ENCODE assay signal across 8 mouse cellular contexts in genomic region chr14:34615082-34615481, GRCm38 (mm10). TPM values are rescaled to one million over a fixed set of nuclear protein-coding genes. Genes with fewer than 3 reads are reported as not detected.
A peak's percentile ranks its signal among the peaks of the same experiment; 100 is the strongest.
DNase-seq lines count a peak whose midpoint lies in the region; ATAC-seq lines count a peak whose summit lies in the region.

No protein-coding gene starts in this region.

- peak; percentile 28 for DNase-seq in CD4-positive helper T cell, adult 2 months (ENCODE audit: low read depth, low spot score)
- DNase-seq in ZHBTc4 (ENCODE audit: low read depth, low spot score) = peak; percentile 75
- DNase-seq in spleen, postnatal 36 days (ENCODE audit: low spot score in 2 of 2) = no peak
- DNase-seq in left cerebral cortex, postnatal 10 days (ENCODE audit: extremely low spot score in 1 of 2, low spot score in 2 of 2) = no peak
- no peak for DNase-seq in cerebellum, adult 18-20 months

- H3K9ac ChIP-seq in hindbrain, embryonic 16.5 days (ENCODE audit: low read depth, low read length) = 0 out of 2 replicates have a peak overlapping the region, but pooled peaks have one; percentile 8
- H3K9ac ChIP-seq in lung, embryonic 15.5 days = no peak overlapping the region
- H3K9ac ChIP-seq in stomach, embryonic 15.5 days = no peak overlapping the region

- no peaks in the 10 kb centered on the region for H3K9me3 ChIP-seq in hindbrain, embryonic 16.5 days (ENCODE audit: control insufficient read depth, low read length)
- H3K9me3 ChIP-seq in lung, embryonic 15.5 days = no peaks in the 10 kb centered on the region
- no peaks in the 10 kb centered on the region for H3K9me3 ChIP-seq in stomach, embryonic 15.5 days

- no peaks in the 10 kb centered on the region for H3K36me3 ChIP-seq in hindbrain, embryonic 16.5 days (ENCODE audit: control insufficient read depth, insufficient read depth, low read length)
- H3K36me3 ChIP-seq in lung, embryonic 15.5 days = no peaks in the 10 kb centered on the region
- H3K36me3 ChIP-seq in stomach, embryonic 15.5 days = no peaks in the 10 kb centered on the region

- peaks cover 22% of the 10 kb centered on the region for H3K27me3 ChIP-seq in hindbrain, embryonic 16.5 days (replicated peaks; ENCODE audit: control insufficient read depth, insufficient read depth, low read length)
- peaks cover 25% of the 10 kb centered on the region for H3K27me3 ChIP-seq in lung, embryonic 15.5 days
- H3K27me3 ChIP-seq in stomach, embryonic 15.5 days (replicated peaks) = no peaks in the 10 kb centered on the region

- H3K4me1 ChIP-seq in hindbrain, embryonic 16.5 days (ENCODE audit: control insufficient read depth, insufficient read depth, low read depth, low read length) = peaks cover 4% of the 10 kb centered on the region; the same call in 1 of the 2 replicates
- peaks cover 7% of the 10 kb centered on the region; the same call in 1 of the 2 replicates for H3K4me1 ChIP-seq in lung, embryonic 15.5 days
- H3K4me1 ChIP-seq in stomach, embryonic 15.5 days = 0 out of 2 replicates have a peak, but pooled peaks cover 2% of the 10 kb centered on the region

- peak overlapping the region; percentile 51 for H3K4me2 ChIP-seq in hindbrain, embryonic 16.5 days (ENCODE audit: low read length)
- peak overlapping the region; percentile 48 for H3K4me2 ChIP-seq in lung, embryonic 15.5 days
- H3K4me2 ChIP-seq in stomach, embryonic 15.5 days = peak overlapping the region; percentile 52

- H3K4me3 ChIP-seq in hindbrain, embryonic 16.5 days (ENCODE audit: low read length) = peak overlapping the region; percentile 26; the same call in 1 of the 2 replicates
- H3K4me3 ChIP-seq in lung, embryonic 15.5 days = peak overlapping the region; percentile 15
- H3K4me3 ChIP-seq in stomach, embryonic 15.5 days (replicated peaks) = peak overlapping the region; percentile 13

- WGBS in hindbrain, embryonic 16.5 days = 4% methylated on average over 13 of the region's 13 CpGs
- 2% methylated on average over 13 of the region's 13 CpGs for WGBS in lung, embryonic 15.5 days
- 3% methylated on average over 13 of the region's 13 CpGs for WGBS in stomach, embryonic 15.5 days

- intact Hi-C loops in left cerebral cortex, postnatal 10 days (cut with DNase I) = no loop called here

- ATAC-seq in hindbrain, embryonic 16.5 days = no peak
- 0 out of 2 replicates have a peak, but pooled peaks have one; percentile 26 for ATAC-seq in lung, embryonic 15.5 days (ENCODE audit: borderline replicate concordance, extremely low read depth, low FRiP score, low TSS enrichment)
- ATAC-seq in stomach, embryonic 15.5 days (ENCODE audit: insufficient read depth, low FRiP score, low read depth) = peak; percentile 40; the same call in 1 of the 2 replicates

- H3K27ac ChIP-seq in hindbrain, embryonic 16.5 days (ENCODE audit: low read depth, low read length) = no peak overlapping the region
- peak overlapping the region; percentile 31; the same call in 1 of the 2 replicates for H3K27ac ChIP-seq in lung, embryonic 15.5 days
- H3K27ac ChIP-seq in stomach, embryonic 15.5 days = peak overlapping the region; percentile 23; the same call in 1 of the 2 replicates

RNA-seq across cellular contexts. Expression of gene Opn4, which starts 15.1 kb away (rescaled TPM):
- polyA plus RNA-seq in hindbrain, embryonic 16.5 days (2015; fragmentation: Nextera tagmentation; extraction: Ambion mirVana) = 0.27 TPM in 1 of 2 replicates, not detected in the other
- 0.15 and 0.29 TPM in 2 replicates for polyA plus RNA-seq in lung, embryonic 15.5 days (2015; fragmentation: Nextera tagmentation; extraction: Ambion mirVana)
- polyA plus RNA-seq in stomach, embryonic 15.5 days (2015; fragmentation: Nextera tagmentation; extraction: Ambion mirVana) = not detected in 2 replicates
- total RNA-seq in left cerebral cortex, postnatal 10 days (2021) = not detected

RNA-seq across cellular contexts. Expression of gene Ldb3, which starts 26.6 kb away (rescaled TPM):
- 1.2 and 5.6 TPM in 2 replicates for polyA plus RNA-seq in hindbrain, embryonic 16.5 days (2015; fragmentation: Nextera tagmentation; extraction: Ambion mirVana)
- polyA plus RNA-seq in lung, embryonic 15.5 days (2015; fragmentation: Nextera tagmentation; extraction: Ambion mirVana) = 8.3 and 9.5 TPM in 2 replicates
- polyA plus RNA-seq in stomach, embryonic 15.5 days (2015; fragmentation: Nextera tagmentation; extraction: Ambion mirVana) = 2.5 and 4.1 TPM in 2 replicates
- 1 to 10 TPM; 1.5 to 2.0 TPM for total RNA-seq in left cerebral cortex, postnatal 10 days (2021)

RNA-seq across cellular contexts. Expression of gene Wapl, which starts 58.6 kb away (rescaled TPM):
- 10.4 and 11.2 TPM in 2 replicates for polyA plus RNA-seq in hindbrain, embryonic 16.5 days (2015; fragmentation: Nextera tagmentation; extraction: Ambion mirVana)
- polyA plus RNA-seq in lung, embryonic 15.5 days (2015; fragmentation: Nextera tagmentation; extraction: Ambion mirVana) = 24.8 and 25.7 TPM in 2 replicates
- polyA plus RNA-seq in stomach, embryonic 15.5 days (2015; fragmentation: Nextera tagmentation; extraction: Ambion mirVana) = 28.5 and 28.8 TPM in 2 replicates
- total RNA-seq in left cerebral cortex, postnatal 10 days (2021) = 10 to 100 TPM; 31.8 to 33.3 TPM

Comparison
In these comparisons a context has a peak if more than half of its experiments do, and no peak if none do; other contexts are left out.
1. DNase-seq: peak in CD4-positive helper T cell, adult 2 months (single experiment) and ZHBTc4 (single experiment); none in spleen, postnatal 36 days (0 of 2), left cerebral cortex, postnatal 10 days (0 of 2) and cerebellum, adult 18-20 months (0 of 2).
2. Peak in every context shown above with its lines, with median percentiles within 50 percentile points of each other: H3K4me2 ChIP-seq and H3K4me3 ChIP-seq.